Mouse (Mus musculus) limb, embryonic 15.5 days (tissue): ENCODE measurements around the gene Slc6a21. TPM values are rescaled to one million over a fixed set of nuclear protein-coding genes. Genes with fewer than 3 reads are reported as not detected.

Source experiments
- ATAC-seq: fragments of 200-750 bp; cut with Nextera tagmentation; 2 replicates; pipeline ENCODE4 v1.8.0; 2017; ENCODE audit warnings: low read depth, moderate TSS enrichment; ENCODE audit not compliant: insufficient number of reproducible peaks, low FRiP score, low TSS enrichment
- H3K27ac ChIP-seq: fragments of 300-500 bp; sonication (generic); 2 replicates; pipeline ENCODE4 v1.5.1; 2015; ENCODE audit warnings: moderate library complexity, mild to moderate bottlenecking, inconsistent platforms
- H3K27me3 ChIP-seq: fragments of 300-500 bp; sonication (generic); 2 replicates; pipeline ENCODE4 v1.6.1; 2015; ENCODE audit warnings: inconsistent platforms
- H3K36me3 ChIP-seq: fragments of 300-500 bp; sonication (generic); 2 replicates; pipeline ENCODE4 v1.6.1; 2015; ENCODE audit warnings: inconsistent platforms
- H3K4me1 ChIP-seq: fragments of 300-500 bp; sonication (generic); 2 replicates; pipeline ENCODE4 v1.6.1; 2015; ENCODE audit warnings: inconsistent platforms
- H3K4me2 ChIP-seq: fragments of 300-500 bp; sonication (generic); 2 replicates; pipeline ENCODE4 v1.6.1; 2015; ENCODE audit warnings: mild to moderate bottlenecking, inconsistent platforms
- H3K4me3 ChIP-seq: fragments of 300-500 bp; sonication (generic); 2 replicates; pipeline ENCODE4 v1.5.1; 2015; ENCODE audit warnings: mild to moderate bottlenecking, inconsistent platforms
- H3K9ac ChIP-seq: fragments of 300-500 bp; sonication (generic); 2 replicates; pipeline ENCODE4 v1.6.1; 2015; ENCODE audit warnings: inconsistent platforms
- H3K9me3 ChIP-seq: fragments of 300-500 bp; sonication (generic); 2 replicates; pipeline ENCODE4 v1.6.1; 2016; ENCODE audit warnings: inconsistent platforms
- WGBS: fragments of 180-500 bp; shearing (Covaris S2); methylation state at CpG from one replicate; pipeline ENCODE4 v1.1.7; 2015; 5-methylcytosine and 5-hydroxymethylcytosine counted together
- polyA plus RNA-seq: library from polyadenylated mRNA; unstranded; fragments of >200 nt; fragmentation: Nextera tagmentation; extraction: Ambion mirVana; gene quantifications from 2 replicates; pipeline ENCODE4 v1.2.1, GENCODE M21; 2015

Gene Slc6a21
- polyA plus RNA-seq, 1 experiment from 2014 or later, result not detected

GRCm38 (mm10) chr7:45325800-45326199 is 48.5 kb downstream of the Slc6a21 start:
- Histone ChIP-seq H3K4me1 (no peaks in the 10 kb centered on the region; the same call in 1 of the 2 replicates), H3K27me3 (no peaks in the 10 kb centered on the region), H3K9me3 (no peaks in the 10 kb centered on the region), H3K4me3 (no peak overlapping the region), H3K36me3 (peaks cover 56% of the 10 kb centered on the region), H3K9ac (no peak overlapping the region), H3K4me2 (no peak overlapping the region), H3K27ac (no peak overlapping the region)
- ATAC-seq, result no peak

GRCm38 (mm10) chr7:45328841-45329475 is 51.6 kb downstream of the Slc6a21 start:
- no peak for ATAC-seq
- 78% methylated on average over 13 of the region's 13 CpGs for WGBS
- no peaks in the 10 kb centered on the region for H3K27me3 ChIP-seq
- H3K4me1 ChIP-seq, result peaks cover 13% of the 10 kb centered on the region
- no peak overlapping the region for H3K4me3 ChIP-seq
- H3K36me3 ChIP-seq, result peaks cover 34% of the 10 kb centered on the region
- H3K9me3 ChIP-seq, result no peaks in the 10 kb centered on the region
- no peak overlapping the region for H3K9ac ChIP-seq
- peak overlapping the region; percentile 38; the same call in 1 of the 2 replicates for H3K27ac ChIP-seq
- H3K4me2 ChIP-seq, result no peak overlapping the region

GRCm38 (mm10) chr7:45331502-45331901 is 54.2 kb downstream of the Slc6a21 start:
- H3K36me3 ChIP-seq, result peaks cover 16% of the 10 kb centered on the region
- no peak for ATAC-seq
- peaks cover 28% of the 10 kb centered on the region for H3K4me1 ChIP-seq
- no peaks in the 10 kb centered on the region for H3K9me3 ChIP-seq
- 81% methylated on average over 6 of the region's 6 CpGs for WGBS
- no peak overlapping the region for H3K4me2 ChIP-seq
- H3K27me3 ChIP-seq, result no peaks in the 10 kb centered on the region
- no peak overlapping the region for H3K4me3 ChIP-seq
- no peak overlapping the region for H3K27ac ChIP-seq
- no peak overlapping the region for H3K9ac ChIP-seq

GRCm38 (mm10) chr7:45332685-45333425 is 55.5 kb downstream of the Slc6a21 start:
- Histone ChIP-seq H3K27me3 (0 out of 2 replicates have a peak, but pooled peaks cover 3% of the 10 kb centered on the region), H3K4me2 (peak overlapping the region; percentile 86), H3K27ac (peak overlapping the region; percentile 93), H3K36me3 (peaks cover 4% of the 10 kb centered on the region; the same call in 1 of the 2 replicates), H3K4me3 (peak overlapping the region; percentile 72), H3K9ac (peak overlapping the region; percentile 54), H3K4me1 (peaks cover 33% of the 10 kb centered on the region), H3K9me3 (no peaks in the 10 kb centered on the region)
- WGBS, result 3% methylated on average over 22 of the region's 22 CpGs
- peak; percentile 59 for ATAC-seq

- Histone ChIP-seq H3K27ac (peak within 1 kb of the TSS; percentile 93), H3K9ac (peak within 1 kb of the TSS; percentile 54), H3K4me2 (peak within 1 kb of the TSS; percentile 86), H3K36me3 (peaks cover 4% of the 10 kb centered on the region; the same call in 1 of the 2 replicates), H3K4me3 (peak within 1 kb of the TSS; percentile 72), H3K4me1 (peaks cover 40% of the 10 kb centered on the region), H3K9me3 (no peaks in the 10 kb centered on the region), H3K27me3 (0 out of 2 replicates have a peak, but pooled peaks cover 3% of the 10 kb centered on the region)
- ATAC-seq, result peak; percentile 78
- under 1% methylated on average over 38 of the region's 38 CpGs for WGBS
These were observed 56.2 kb downstream of the Slc6a21 start, which contains the start of gene Trpm4 for GRCm38 (mm10) chr7:45333431-45333982. TSS of gene Trpm4 (minus strand) at chr7:45333780.

- H3K36me3 ChIP-seq, result peaks cover 4% of the 10 kb centered on the region; the same call in 1 of the 2 replicates
- peak overlapping the region; percentile 59 for H3K27ac ChIP-seq
- peak; percentile 31; the same call in 1 of the 2 replicates for ATAC-seq
- H3K4me3 ChIP-seq, result no peak overlapping the region
- H3K4me1 ChIP-seq, result peaks cover 51% of the 10 kb centered on the region
- H3K9me3 ChIP-seq, result no peaks in the 10 kb centered on the region
- no peak overlapping the region for H3K9ac ChIP-seq
- 38% methylated on average over 3 of the region's 3 CpGs for whole genome bisulfite sequencing
- H3K27me3 ChIP-seq, result 0 out of 2 replicates have a peak, but pooled peaks cover 3% of the 10 kb centered on the region
- no peak overlapping the region for H3K4me2 ChIP-seq
These were observed 57.3 kb downstream of the Slc6a21 start for GRCm38 (mm10) chr7:45334605-45335004.

- Histone ChIP-seq H3K27ac (peak within 1 kb of the TSS; percentile 93), H3K9me3 (no peaks in the 10 kb centered on the region), H3K27me3 (0 out of 2 replicates have a peak, but pooled peaks cover 3% of the 10 kb centered on the region), H3K36me3 (peaks cover 4% of the 10 kb centered on the region; the same call in 1 of the 2 replicates), H3K4me3 (peak within 1 kb of the TSS; percentile 72; the same call in 1 of the 2 replicates), H3K4me1 (peaks cover 55% of the 10 kb centered on the region), H3K4me2 (peak within 1 kb of the TSS; percentile 86), H3K9ac (no peak within 1 kb of the TSS)
- ATAC-seq, result no peak
- 31% methylated on average over 5 of the region's 5 CpGs for WGBS
These were observed 57.7 kb downstream of the Slc6a21 start, which contains the start of gene Hrc for GRCm38 (mm10) chr7:45335056-45335455. TSS of gene Hrc (plus strand) at chr7:45335290.

GRCm38 (mm10) chr7:45336319-45336718 is 59.0 kb downstream of the Slc6a21 start:
- no peak for ATAC-seq

GRCm38 (mm10) chr7:45337469-45337868 is 60.2 kb downstream of the Slc6a21 start:
- no peak for ATAC-seq
- Histone ChIP-seq H3K9ac (no peak overlapping the region), H3K9me3 (no peaks in the 10 kb centered on the region), H3K36me3 (no peaks in the 10 kb centered on the region), H3K27ac (no peak overlapping the region), H3K4me2 (peak overlapping the region; percentile 95; the same call in 1 of the 2 replicates), H3K27me3 (0 out of 2 replicates have a peak, but pooled peaks cover 3% of the 10 kb centered on the region), H3K4me1 (peaks cover 65% of the 10 kb centered on the region), H3K4me3 (peak overlapping the region; percentile 57; the same call in 1 of the 2 replicates)
- WGBS, result 19% methylated on average over 4 of the region's 4 CpGs

More at GRCm38 (mm10) chr7:45336319-45336718, 59.0 kb downstream of the Slc6a21 start:
- peaks cover 68% of the 10 kb centered on the region for H3K4me1 ChIP-seq
- no peak overlapping the region for H3K4me2 ChIP-seq
- H3K4me3 ChIP-seq, result no peak overlapping the region
- WGBS, result 88% methylated on average over 4 of the region's 4 CpGs
- H3K9ac ChIP-seq, result no peak overlapping the region
- peaks cover 4% of the 10 kb centered on the region; the same call in 1 of the 2 replicates for H3K36me3 ChIP-seq
- 0 out of 2 replicates have a peak, but pooled peaks cover 3% of the 10 kb centered on the region for H3K27me3 ChIP-seq
- H3K27ac ChIP-seq, result no peak overlapping the region
- no peaks in the 10 kb centered on the region for H3K9me3 ChIP-seq

GRCm38 (mm10) chr7:45338161-45338911 is 61.0 kb downstream of the Slc6a21 start:
- peak overlapping the region; percentile 60; the same call in 1 of the 2 replicates for H3K27ac ChIP-seq
- ATAC-seq, result no peak
- peak overlapping the region; percentile 95 for H3K4me2 ChIP-seq
- H3K4me3 ChIP-seq, result peak overlapping the region; percentile 57
- peaks cover 58% of the 10 kb centered on the region for H3K4me1 ChIP-seq
- WGBS, result 4% methylated on average over 14 of the region's 14 CpGs
- 0 out of 2 replicates have a peak overlapping the region, but pooled peaks have one; percentile 10 for H3K9ac ChIP-seq
- H3K27me3 ChIP-seq, result 0 out of 2 replicates have a peak, but pooled peaks cover 3% of the 10 kb centered on the region
- no peaks in the 10 kb centered on the region for H3K36me3 ChIP-seq
- no peaks in the 10 kb centered on the region for H3K9me3 ChIP-seq
